Mouse (Mus musculus): Measurements from ENCODE around the gene Retreg1. TPM values are rescaled to one million over a fixed set of nuclear protein-coding genes. Genes with fewer than 3 reads are reported as not detected.

Gene Retreg1
- polyA plus RNA-seq (2016; fragmentation: Nextera tagmentation; extraction: Ambion mirVana): 56.5 and 62.2 TPM in 2 replicates

DNA sequence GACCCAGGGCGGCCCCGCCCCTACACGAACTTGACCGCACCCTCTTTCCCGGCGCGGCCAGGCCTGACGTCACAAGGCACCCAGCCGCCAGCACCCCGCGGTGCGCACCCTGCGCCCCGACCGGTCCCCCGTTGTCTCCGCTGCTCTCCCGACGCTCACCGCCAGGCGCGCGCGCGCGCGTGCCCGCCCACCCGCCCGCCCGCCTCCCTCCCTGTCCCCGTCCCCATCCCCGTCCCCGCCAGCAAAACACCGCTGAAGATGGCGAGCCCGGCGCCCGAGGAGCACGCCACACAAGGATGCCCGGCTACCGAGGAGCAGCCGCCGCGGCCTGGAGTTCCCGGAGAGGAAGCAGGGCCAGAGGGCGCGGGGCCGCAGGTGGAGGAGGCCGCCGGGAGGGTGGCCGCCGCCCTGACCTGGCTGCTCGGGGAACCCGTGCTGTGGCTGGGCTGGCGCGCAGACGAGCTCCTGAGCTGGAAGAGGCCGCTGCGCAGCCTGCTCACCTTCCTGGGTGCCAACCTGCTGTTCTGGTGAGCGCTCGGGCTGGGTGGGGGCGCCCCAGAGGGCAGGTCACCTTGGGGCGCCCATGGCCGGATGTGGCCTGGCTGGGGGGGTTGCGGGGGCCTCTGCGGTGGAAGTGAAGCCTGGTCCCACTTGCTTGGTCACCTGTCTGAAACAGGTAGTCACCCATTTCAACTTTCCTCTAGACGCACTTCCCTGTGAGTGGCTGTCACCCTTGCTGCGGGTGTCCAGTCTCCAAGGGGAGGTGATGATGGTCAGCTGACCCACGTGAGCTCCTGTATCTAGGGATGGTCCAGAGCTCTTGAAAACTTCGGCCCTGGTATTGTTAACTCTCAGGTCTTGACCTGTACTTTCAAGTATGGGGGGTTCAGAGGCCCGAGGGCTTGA lies at the start of gene Retreg1:
Gene Retreg1, plus strand, starts transcription at position 95 of the 906 bp plus-strand sequence.
- Histone ChIP-seq H3K9ac (peak within 1 kb of the TSS; percentile 75), H3K27ac (ENCODE audit: poor library complexity, severe bottlenecking) (no peak within 1 kb of the TSS), H3K4me2 (peak within 1 kb of the TSS; percentile 93), H3K4me1 (replicated peaks) (0 out of 2 replicates have a peak, but pooled peaks cover 5% of the 10 kb centered on the region), H3K27me3 (replicated peaks) (peaks cover 17% of the 10 kb centered on the region), H3K9me3 (replicated peaks) (no peaks in the 10 kb centered on the region), H3K36me3 (no peaks in the 10 kb centered on the region), H3K4me3 (peak within 1 kb of the TSS; percentile 64)
- WGBS: 1% methylated on average over 49 of the region's 72 CpGs
- peak; percentile 84 for ATAC-seq (ENCODE audit: insufficient number of reproducible peaks, low FRiP score)

DNA sequence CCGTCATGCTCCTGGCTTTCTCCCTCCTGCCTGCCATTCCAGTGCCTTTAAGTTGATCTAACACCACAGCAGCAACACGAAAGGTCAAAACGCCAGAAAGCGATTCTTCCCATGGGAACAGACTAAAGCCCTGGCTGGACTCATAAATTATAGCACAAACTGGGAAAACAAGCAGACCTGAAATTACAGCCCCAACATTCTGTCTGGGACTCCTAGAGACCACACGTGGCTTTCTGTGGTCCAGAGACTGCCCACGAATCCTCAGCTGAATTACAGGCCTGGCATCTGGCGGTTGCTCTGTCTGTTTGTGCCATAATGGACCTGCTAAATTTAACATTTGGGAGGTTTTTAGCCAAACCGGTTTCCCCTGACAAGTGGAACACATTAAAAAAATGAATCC lies 48.9 kb upstream of the Retreg1 start:
- Histone ChIP-seq H3K27me3 (replicated peaks) (no peaks in the 10 kb centered on the region), H3K4me1 (replicated peaks) (no peaks in the 10 kb centered on the region; the same call in 1 of the 2 replicates), H3K9ac (no peak overlapping the region), H3K9me3 (replicated peaks) (no peaks in the 10 kb centered on the region), H3K36me3 (peaks cover 58% of the 10 kb centered on the region), H3K27ac (ENCODE audit: poor library complexity, severe bottlenecking) (no peak overlapping the region), H3K4me2 (no peak overlapping the region), H3K4me3 (no peak overlapping the region)
- ATAC-seq (ENCODE audit: insufficient number of reproducible peaks, low FRiP score): no peak
- 86% methylated on average over 8 of the region's 8 CpGs for WGBS

DNA sequence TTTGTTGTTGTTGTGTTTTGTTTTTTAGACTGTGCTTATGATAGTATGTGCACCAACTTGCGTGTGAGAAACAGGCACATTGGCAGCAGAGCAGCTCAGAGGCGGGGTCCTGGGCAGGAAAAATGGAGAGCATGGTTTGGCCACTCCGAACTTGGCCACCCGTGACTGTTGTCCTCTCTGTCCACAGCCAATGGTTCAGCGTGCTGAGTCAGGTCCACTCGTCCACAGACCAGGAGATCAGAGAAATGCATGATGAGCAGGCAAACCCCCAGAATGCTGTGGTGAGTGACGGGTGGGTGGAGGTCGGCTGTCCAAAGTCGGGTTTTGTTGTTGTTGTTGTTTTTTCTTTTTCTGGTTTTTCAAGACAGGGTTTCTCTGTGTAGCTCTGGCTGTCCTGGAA lies 47.5 kb upstream of the Retreg1 start:
- Histone ChIP-seq H3K9me3 (replicated peaks) (no peaks in the 10 kb centered on the region), H3K4me2 (no peak overlapping the region), H3K27ac (ENCODE audit: poor library complexity, severe bottlenecking) (no peak overlapping the region), H3K36me3 (peaks cover 62% of the 10 kb centered on the region), H3K4me1 (replicated peaks) (no peaks in the 10 kb centered on the region; the same call in 1 of the 2 replicates), H3K4me3 (no peak overlapping the region), H3K27me3 (replicated peaks) (no peaks in the 10 kb centered on the region), H3K9ac (no peak overlapping the region)
- no peak for ATAC-seq (ENCODE audit: insufficient number of reproducible peaks, low FRiP score)
- 88% methylated on average over 9 of the region's 9 CpGs for WGBS

DNA sequence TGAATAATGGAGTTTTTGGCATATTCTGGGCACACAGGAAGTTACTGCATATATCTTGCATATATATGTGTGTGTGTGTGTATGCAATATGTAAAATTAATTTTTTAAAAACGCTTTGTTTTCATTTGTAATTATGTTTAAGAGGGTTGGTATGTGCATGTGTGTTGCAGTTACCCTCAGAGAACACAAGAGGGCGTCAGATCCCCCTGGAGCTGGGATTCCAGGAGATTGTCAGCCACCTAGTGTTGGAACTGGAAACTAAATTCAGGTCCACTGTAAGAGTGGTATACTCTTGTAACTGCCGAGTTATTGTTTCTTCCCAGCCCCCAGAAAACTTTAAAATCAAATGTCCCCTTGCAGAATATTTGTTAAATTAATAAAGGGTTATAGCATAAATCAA lies 46.6 kb upstream of the Retreg1 start:
- no peak for ATAC-seq (ENCODE audit: insufficient number of reproducible peaks, low FRiP score)
- Histone ChIP-seq H3K27ac (ENCODE audit: poor library complexity, severe bottlenecking) (no peak overlapping the region), H3K9me3 (replicated peaks) (no peaks in the 10 kb centered on the region), H3K4me3 (no peak overlapping the region), H3K4me1 (replicated peaks) (no peaks in the 10 kb centered on the region; the same call in 1 of the 2 replicates), H3K9ac (no peak overlapping the region), H3K27me3 (replicated peaks) (no peaks in the 10 kb centered on the region), H3K4me2 (no peak overlapping the region), H3K36me3 (peaks cover 65% of the 10 kb centered on the region)
- WGBS: 61% methylated on average over 3 of the region's 3 CpGs

DNA sequence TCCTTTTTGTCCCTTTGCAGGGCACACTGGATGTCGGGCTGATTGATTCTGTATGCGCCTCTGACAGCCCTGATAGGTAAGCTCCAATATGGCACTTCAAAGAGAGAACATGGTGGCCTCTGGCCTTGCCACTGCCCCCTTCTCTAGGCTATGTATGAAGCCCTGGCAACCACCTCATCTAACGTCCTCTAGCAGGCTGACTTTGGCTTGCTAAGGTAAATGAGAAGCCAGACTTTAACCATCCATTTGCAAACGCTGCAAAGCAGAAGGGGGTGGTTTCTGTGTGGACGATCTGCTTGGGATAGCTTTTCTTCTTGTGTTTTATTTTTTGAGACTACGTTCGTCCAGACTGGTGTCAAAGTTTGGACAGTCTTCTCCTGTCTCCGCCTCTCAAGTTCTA lies 45.8 kb upstream of the Retreg1 start:
- no peak for ATAC-seq (ENCODE audit: insufficient number of reproducible peaks, low FRiP score)
- H3K27me3 ChIP-seq (replicated peaks): no peaks in the 10 kb centered on the region
- H3K9ac ChIP-seq: no peak overlapping the region
- H3K4me2 ChIP-seq: no peak overlapping the region
- no peaks in the 10 kb centered on the region for H3K4me1 ChIP-seq (replicated peaks)
- H3K4me3 ChIP-seq: no peak overlapping the region
- 82% methylated on average over 8 of the region's 8 CpGs for WGBS
- H3K27ac ChIP-seq (ENCODE audit: poor library complexity, severe bottlenecking): no peak overlapping the region
- H3K9me3 ChIP-seq (replicated peaks): no peaks in the 10 kb centered on the region
- H3K36me3 ChIP-seq: peaks cover 65% of the 10 kb centered on the region

DNA sequence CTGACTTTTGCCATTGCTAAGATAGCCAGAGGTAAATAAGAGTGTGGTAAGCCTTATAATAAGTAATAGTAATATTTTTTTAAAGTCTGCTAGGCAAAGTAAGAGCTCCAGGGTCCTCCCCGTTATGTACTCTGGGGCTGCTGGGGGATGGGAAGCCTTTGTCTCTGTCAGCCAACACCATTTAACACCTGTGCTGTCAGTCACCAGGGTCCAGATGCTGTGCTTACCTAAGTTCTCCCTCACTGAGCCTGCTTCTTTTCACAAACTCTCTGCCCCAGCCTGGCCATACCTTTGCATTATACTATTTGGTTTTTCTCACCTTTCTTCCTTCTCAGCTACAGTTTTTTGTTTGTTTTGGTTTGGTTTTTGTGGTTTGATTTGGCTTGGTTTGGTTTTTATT lies 45.1 kb upstream of the Retreg1 start:
- no peak overlapping the region for H3K9ac ChIP-seq
- no peak overlapping the region for H3K27ac ChIP-seq (ENCODE audit: poor library complexity, severe bottlenecking)
- no peaks in the 10 kb centered on the region for H3K27me3 ChIP-seq (replicated peaks)
- no peak for ATAC-seq (ENCODE audit: insufficient number of reproducible peaks, low FRiP score)
- no peak overlapping the region for H3K4me2 ChIP-seq
- H3K4me1 ChIP-seq (replicated peaks): no peaks in the 10 kb centered on the region
- WGBS: 79% methylated on average over 1 of the region's 1 CpGs
- H3K4me3 ChIP-seq: no peak overlapping the region
- no peaks in the 10 kb centered on the region for H3K9me3 ChIP-seq (replicated peaks)
- peaks cover 70% of the 10 kb centered on the region for H3K36me3 ChIP-seq

DNA sequence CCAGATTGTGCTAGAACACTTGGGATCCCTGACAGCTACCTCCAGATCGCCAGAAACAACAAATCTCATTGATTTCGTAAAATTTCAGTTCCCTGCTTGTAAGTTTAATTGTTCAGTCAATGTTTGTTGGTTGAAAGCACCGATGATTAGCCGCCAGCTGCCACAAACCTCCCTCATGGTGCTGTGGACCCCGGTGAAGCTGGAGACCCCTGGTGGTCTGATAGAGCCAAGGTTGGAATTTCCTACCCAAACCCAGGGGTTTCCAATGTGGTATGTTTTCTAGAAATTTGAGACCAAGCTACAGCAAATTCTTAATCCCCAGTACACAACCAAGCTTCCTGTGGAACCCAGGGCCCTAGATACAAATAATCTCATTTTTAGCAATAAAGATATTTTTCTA lies 41.3 kb upstream of the Retreg1 start:
- Histone ChIP-seq H3K27me3 (replicated peaks) (no peaks in the 10 kb centered on the region), H3K27ac (ENCODE audit: poor library complexity, severe bottlenecking) (no peak overlapping the region), H3K9me3 (replicated peaks) (no peaks in the 10 kb centered on the region), H3K4me1 (replicated peaks) (no peaks in the 10 kb centered on the region), H3K36me3 (peaks cover 70% of the 10 kb centered on the region), H3K9ac (no peak overlapping the region), H3K4me2 (no peak overlapping the region), H3K4me3 (no peak overlapping the region)
- 88% methylated on average over 5 of the region's 5 CpGs for WGBS
- no peak for ATAC-seq (ENCODE audit: insufficient number of reproducible peaks, low FRiP score)

DNA sequence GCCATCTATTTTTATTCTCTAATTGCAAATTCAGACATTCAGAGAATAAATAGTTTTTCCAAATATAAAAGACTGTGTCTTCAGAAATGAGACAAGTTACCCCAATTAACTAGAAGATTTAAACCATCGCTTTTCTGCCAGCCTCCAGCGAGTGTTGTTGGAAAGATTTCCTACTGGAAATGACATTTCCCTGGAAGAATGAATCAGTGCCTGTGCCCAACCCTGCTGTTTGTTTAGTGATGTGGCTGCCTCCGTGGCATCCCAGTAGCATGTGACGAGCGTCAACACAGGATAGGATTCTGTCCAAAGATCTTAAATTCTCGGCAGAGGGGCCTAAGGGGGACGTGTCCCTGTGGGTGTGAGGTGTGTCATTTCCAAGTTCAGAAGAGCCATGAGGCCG lies 40.8 kb upstream of the Retreg1 start:
- H3K27ac ChIP-seq (ENCODE audit: poor library complexity, severe bottlenecking): no peak overlapping the region
- no peak for ATAC-seq (ENCODE audit: insufficient number of reproducible peaks, low FRiP score)
- H3K4me1 ChIP-seq (replicated peaks): no peaks in the 10 kb centered on the region
- H3K9ac ChIP-seq: no peak overlapping the region
- no peaks in the 10 kb centered on the region for H3K9me3 ChIP-seq (replicated peaks)
- peaks cover 70% of the 10 kb centered on the region for H3K36me3 ChIP-seq
- H3K4me2 ChIP-seq: no peak overlapping the region
- H3K4me3 ChIP-seq: no peak overlapping the region
- H3K27me3 ChIP-seq (replicated peaks): no peaks in the 10 kb centered on the region
- 76% methylated on average over 8 of the region's 8 CpGs for WGBS

DNA sequence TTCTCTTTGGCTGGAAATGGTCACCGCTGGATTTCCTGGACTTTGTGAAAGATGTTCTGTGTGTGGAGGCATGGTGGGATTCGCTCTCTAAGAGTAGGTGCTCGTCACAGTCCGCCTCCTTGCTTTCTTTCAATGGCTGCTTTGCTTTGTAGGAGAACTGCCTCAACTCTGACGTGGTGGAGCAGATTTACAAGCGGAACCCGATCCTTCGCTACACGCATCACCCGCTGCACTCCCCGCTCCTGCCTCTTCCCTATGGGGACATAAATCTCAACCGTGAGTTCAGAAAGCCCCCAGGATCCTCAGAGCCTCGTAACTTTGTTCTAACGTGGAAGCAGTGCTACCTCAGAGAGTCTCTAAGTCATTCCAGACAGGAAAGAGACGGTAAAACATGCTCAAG lies 39.9 kb upstream of the Retreg1 start:
- no peaks in the 10 kb centered on the region for H3K4me1 ChIP-seq (replicated peaks)
- peaks cover 74% of the 10 kb centered on the region for H3K36me3 ChIP-seq
- no peak overlapping the region for H3K27ac ChIP-seq (ENCODE audit: poor library complexity, severe bottlenecking)
- no peak for ATAC-seq (ENCODE audit: insufficient number of reproducible peaks, low FRiP score)
- 88% methylated on average over 15 of the region's 15 CpGs for WGBS
- H3K4me2 ChIP-seq: no peak overlapping the region
- H3K9me3 ChIP-seq (replicated peaks): no peaks in the 10 kb centered on the region
- no peak overlapping the region for H3K4me3 ChIP-seq
- no peaks in the 10 kb centered on the region for H3K27me3 ChIP-seq (replicated peaks)
- H3K9ac ChIP-seq: no peak overlapping the region

DNA sequence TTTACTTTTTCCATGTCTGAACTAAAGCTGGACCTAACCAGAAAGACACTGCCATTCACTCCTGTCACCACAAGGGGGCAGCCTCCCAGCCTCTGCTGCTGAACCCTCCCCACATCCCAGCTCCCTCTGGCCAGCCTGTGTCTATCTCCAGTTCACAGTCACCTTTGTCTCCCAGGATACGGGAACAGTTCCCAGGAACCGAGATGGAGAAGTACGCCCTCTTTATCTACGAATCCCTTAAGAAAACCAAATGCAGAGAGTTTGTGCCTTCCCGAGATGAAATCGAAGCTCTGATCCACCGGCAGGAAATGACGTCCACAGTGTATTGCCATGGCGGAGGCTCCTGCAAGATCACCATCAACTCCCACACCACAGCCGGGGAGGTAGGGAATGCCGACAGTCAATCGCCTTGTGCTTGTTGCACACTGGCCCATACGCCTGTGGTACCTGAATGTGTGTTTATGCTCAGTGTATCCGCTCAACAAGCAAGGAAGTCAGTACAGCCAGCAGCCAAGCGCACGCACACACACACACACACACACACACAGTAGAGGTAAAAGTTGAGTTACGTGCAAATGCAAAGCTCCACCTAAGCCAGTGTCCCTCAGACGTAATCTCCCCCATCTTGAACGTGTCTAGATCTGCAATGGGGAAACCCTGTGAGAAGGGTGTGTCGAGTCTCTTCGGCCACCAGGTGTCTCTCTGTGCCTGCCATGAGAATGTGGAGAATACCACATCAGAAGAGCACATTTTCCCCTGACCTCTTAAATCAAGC lies 37.5 kb upstream of the Retreg1 start:
- Histone ChIP-seq H3K36me3 (peaks cover 76% of the 10 kb centered on the region), H3K4me1 (replicated peaks) (peaks cover 4% of the 10 kb centered on the region; the same call in 1 of the 2 replicates)
- no peak for ATAC-seq (ENCODE audit: insufficient number of reproducible peaks, low FRiP score)

DNA sequence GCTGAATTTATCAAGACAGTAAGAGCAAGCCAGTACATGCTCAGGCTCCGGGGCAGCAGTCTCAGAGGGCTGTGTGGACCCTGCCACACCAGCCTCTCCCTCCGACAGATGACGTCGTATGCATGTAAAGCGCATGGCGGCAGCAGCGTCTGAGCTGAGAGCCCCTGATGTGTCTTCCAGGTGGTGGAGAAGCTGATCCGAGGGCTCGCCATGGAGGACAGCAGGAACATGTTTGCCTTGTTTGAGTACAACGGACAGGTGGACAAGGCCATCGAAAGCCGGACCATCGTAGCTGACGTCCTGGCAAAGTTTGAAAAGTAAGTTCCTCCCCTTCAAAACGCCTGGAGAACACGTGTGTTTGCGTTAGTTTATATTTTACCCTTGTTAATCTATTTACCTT lies 36.6 kb upstream of the Retreg1 start:
- no peaks in the 10 kb centered on the region for H3K9me3 ChIP-seq (replicated peaks)
- H3K9ac ChIP-seq: no peak overlapping the region
- H3K4me1 ChIP-seq (replicated peaks): peaks cover 4% of the 10 kb centered on the region; the same call in 1 of the 2 replicates
- peaks cover 77% of the 10 kb centered on the region for H3K36me3 ChIP-seq
- no peak overlapping the region for H3K27ac ChIP-seq (ENCODE audit: poor library complexity, severe bottlenecking)
- no peak overlapping the region for H3K4me3 ChIP-seq
- H3K4me2 ChIP-seq: no peak overlapping the region
- no peaks in the 10 kb centered on the region for H3K27me3 ChIP-seq (replicated peaks)
- 92% methylated on average over 17 of the region's 17 CpGs for WGBS
- ATAC-seq (ENCODE audit: insufficient number of reproducible peaks, low FRiP score): no peak

More for the DNA sequence above, 37.5 kb upstream of the Retreg1 start:
- no peak overlapping the region for H3K4me3 ChIP-seq
- WGBS: 77% methylated on average over 21 of the region's 21 CpGs
- no peaks in the 10 kb centered on the region for H3K9me3 ChIP-seq (replicated peaks)
- H3K27me3 ChIP-seq (replicated peaks): no peaks in the 10 kb centered on the region
- no peak overlapping the region for H3K4me2 ChIP-seq
- no peak overlapping the region for H3K27ac ChIP-seq (ENCODE audit: poor library complexity, severe bottlenecking)
- H3K9ac ChIP-seq: no peak overlapping the region
